Mouse (Mus musculus) testis, adult 2 months (tissue): Measurements from ENCODE around the gene Tnpo1. TPM values are rescaled to one million over a fixed set of nuclear protein-coding genes. Genes with fewer than 3 reads are reported as not detected.

Experiments
- H3K27ac ChIP-seq: fragments of 200-500 bp; 2 replicates; pipeline ENCODE4 v1.5.1; 2012; ENCODE audit warnings: low read depth, low read length; ENCODE audit not compliant: control insufficient read depth, insufficient read depth
- H3K27me3 ChIP-seq: fragments of 200-500 bp; 2 replicates; pipeline ENCODE4 v1.6.1; 2012; ENCODE audit warnings: mild to moderate bottlenecking, low read length, moderate library complexity; ENCODE audit not compliant: control insufficient read depth, insufficient read depth
- H3K36me3 ChIP-seq: fragments of 200-500 bp; 2 replicates; pipeline ENCODE4 v1.6.1; 2012; ENCODE audit warnings: mild to moderate bottlenecking, low read length; ENCODE audit not compliant: control insufficient read depth, insufficient read depth
- H3K4me1 ChIP-seq: fragments of 200-500 bp; 2 replicates; pipeline ENCODE4 v1.6.1; 2012; ENCODE audit warnings: low read length; ENCODE audit not compliant: control insufficient read depth, insufficient read depth
- H3K4me3 ChIP-seq: fragments of 200-500 bp; 2 replicates; pipeline ENCODE4 v1.5.1; 2012; ENCODE audit warnings: low read depth, mild to moderate bottlenecking, low read length, moderate library complexity, mixed read lengths; ENCODE audit not compliant: control insufficient read depth
- CTCF ChIP-seq: fragments of 200-500 bp; IDR thresholded peaks from 2 replicates; pipeline ENCODE4 v1.5.1; 2012; ENCODE audit warnings: low read depth, mild to moderate bottlenecking, inconsistent platforms, low read length, moderate library complexity; ENCODE audit not compliant: control insufficient read depth, insufficient read depth, insufficient replicate concordance
- POLR2A ChIP-seq: fragments of 200-500 bp; IDR thresholded peaks from 2 replicates; pipeline ENCODE4 v1.6.1; 2012; ENCODE audit warnings: low read depth, mild to moderate bottlenecking, inconsistent platforms, low read length, moderate library complexity; ENCODE audit not compliant: control insufficient read depth
- polyA plus RNA-seq: library from polyadenylated mRNA; depleted of rRNA; stranded (reverse); fragments of >200 nt; gene quantifications from 2 replicates; pipeline ENCODE4 v1.2.3, GENCODE M21; 2012

Tnpo1 gene
- polyA plus RNA-seq, 1 experiment, result 60.9 TPM

DNA sequence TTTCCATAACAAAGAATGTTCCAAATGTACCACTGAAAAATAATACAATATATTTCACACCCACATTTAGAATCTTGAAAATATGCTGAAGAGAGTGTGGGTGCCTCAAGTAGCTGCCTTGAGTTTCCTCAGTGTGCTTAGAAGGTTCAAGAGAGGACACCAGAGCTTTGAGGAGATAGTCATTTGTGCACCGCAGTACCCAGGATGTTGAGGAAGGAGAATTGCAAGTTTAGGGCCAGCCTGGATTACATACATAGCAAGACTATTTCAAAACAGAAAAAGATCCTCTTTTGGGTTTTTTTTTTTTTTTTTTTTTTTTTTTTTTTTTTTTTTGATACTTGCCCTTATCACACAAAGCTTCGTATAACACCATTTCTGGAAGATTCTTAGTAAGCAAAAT is 30.0 kb upstream of the Tnpo1 start:
- H3K4me1 ChIP-seq, result peaks cover 2% of the 10 kb centered on the region; the same call in 1 of the 2 replicates
- H3K27ac ChIP-seq, result no peak overlapping the region
- no peak for TF ChIP-seq CTCF
- TF ChIP-seq POLR2A, result no peak
- no peaks in the 10 kb centered on the region for H3K27me3 ChIP-seq
- no peaks in the 10 kb centered on the region for H3K36me3 ChIP-seq
- no peak overlapping the region for H3K4me3 ChIP-seq

DNA sequence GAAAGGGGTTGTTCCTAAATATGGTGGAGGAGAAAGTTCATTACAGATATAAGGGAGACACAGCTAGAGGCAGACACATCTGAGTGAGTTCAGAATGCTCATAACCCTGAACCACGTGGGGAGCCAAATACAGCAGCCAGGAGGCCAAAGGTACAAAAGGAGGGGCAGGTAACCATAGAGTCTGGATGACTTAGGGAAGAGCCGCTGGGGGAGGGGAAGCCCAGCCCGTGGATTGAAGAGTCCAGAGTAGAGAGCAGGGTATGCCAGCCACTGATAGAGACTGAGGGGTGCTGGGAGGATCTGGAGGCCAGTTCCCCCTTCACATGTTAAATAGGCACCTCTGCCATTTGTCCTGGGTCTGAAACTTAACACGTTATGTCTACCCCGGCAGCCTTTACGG is 29.5 kb upstream of the Tnpo1 start:
- H3K4me1 ChIP-seq, result peaks cover 2% of the 10 kb centered on the region; the same call in 1 of the 2 replicates
- no peaks in the 10 kb centered on the region for H3K36me3 ChIP-seq
- TF ChIP-seq POLR2A (no peak), CTCF (no peak)
- no peak overlapping the region for H3K27ac ChIP-seq
- no peak overlapping the region for H3K4me3 ChIP-seq
- H3K27me3 ChIP-seq, result no peaks in the 10 kb centered on the region

DNA sequence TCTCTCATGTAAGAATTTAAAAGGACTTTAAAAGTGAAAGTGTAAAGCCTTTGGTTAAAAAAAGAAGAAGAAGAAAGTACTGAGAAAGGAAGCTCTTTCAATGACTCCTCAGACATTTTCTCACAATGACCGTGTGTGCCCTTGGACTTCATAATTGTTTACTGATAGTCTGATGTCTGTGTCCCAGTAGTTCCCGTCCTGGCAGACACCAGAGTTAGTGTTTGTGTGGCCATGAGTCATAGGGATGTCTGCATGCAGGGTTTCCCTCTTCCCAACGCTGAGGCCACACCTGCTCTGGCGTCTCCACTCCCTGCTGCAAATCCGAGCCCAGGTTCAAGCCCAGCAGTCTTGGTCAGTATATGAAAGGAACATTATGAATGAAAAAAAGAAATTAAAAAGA is 29.0 kb upstream of the Tnpo1 start:
- H3K4me1 ChIP-seq, result peaks cover 2% of the 10 kb centered on the region; the same call in 1 of the 2 replicates
- no peaks in the 10 kb centered on the region for H3K27me3 ChIP-seq
- TF ChIP-seq CTCF, result no peak
- TF ChIP-seq POLR2A, result no peak

DNA sequence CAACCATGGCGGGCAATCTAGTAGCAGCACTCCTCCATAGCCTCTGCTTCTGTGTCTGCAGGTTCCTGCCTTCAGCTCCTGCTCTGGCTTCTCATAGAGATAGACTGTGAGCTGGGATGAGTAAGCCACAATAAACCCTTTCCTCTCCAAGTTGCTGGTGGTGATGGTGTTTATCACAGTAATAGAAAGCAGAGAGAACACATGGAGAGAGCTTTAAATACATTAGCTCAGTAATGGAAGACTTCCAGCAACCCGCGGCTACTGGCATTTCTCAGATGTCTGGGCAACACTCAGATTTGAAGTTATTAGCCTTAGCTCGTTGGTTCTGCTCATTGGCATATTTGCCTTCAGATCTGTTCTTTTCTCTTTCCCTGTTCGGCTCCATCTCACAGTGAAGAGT is 27.6 kb upstream of the Tnpo1 start:
- Histone ChIP-seq H3K36me3 (no peaks in the 10 kb centered on the region), H3K27me3 (no peaks in the 10 kb centered on the region), H3K4me1 (peaks cover 2% of the 10 kb centered on the region; the same call in 1 of the 2 replicates), H3K4me3 (no peak overlapping the region), H3K27ac (no peak overlapping the region)
- TF ChIP-seq POLR2A (no peak), CTCF (no peak)

More for the DNA sequence above, 29.0 kb upstream of the Tnpo1 start:
- Histone ChIP-seq H3K36me3 (no peaks in the 10 kb centered on the region), H3K27ac (no peak overlapping the region), H3K4me3 (no peak overlapping the region)

DNA sequence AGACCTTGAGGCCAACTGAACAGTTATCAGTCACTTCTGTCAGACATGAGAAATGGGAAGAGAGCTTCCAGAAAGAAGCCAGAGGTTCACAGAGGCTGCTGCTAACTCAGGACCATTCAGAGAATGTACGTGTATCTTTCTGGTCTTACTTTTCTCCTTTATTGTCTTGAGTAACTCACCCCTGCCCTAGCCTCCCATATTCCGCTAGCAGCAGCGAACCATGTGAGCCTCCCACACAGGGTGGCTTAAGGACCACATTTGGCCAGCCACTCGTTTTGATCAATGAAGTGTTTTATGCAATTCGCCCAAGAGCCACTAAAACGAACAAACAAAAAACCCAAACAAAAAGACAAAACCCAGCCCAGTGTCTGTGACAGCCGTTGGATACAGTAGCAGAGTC is 25.8 kb upstream of the Tnpo1 start:
- Histone ChIP-seq H3K36me3 (no peaks in the 10 kb centered on the region), H3K4me1 (peaks cover 2% of the 10 kb centered on the region; the same call in 1 of the 2 replicates), H3K27ac (no peak overlapping the region), H3K27me3 (no peaks in the 10 kb centered on the region), H3K4me3 (no peak overlapping the region)
- TF ChIP-seq POLR2A, result no peak
- TF ChIP-seq CTCF, result no peak

DNA sequence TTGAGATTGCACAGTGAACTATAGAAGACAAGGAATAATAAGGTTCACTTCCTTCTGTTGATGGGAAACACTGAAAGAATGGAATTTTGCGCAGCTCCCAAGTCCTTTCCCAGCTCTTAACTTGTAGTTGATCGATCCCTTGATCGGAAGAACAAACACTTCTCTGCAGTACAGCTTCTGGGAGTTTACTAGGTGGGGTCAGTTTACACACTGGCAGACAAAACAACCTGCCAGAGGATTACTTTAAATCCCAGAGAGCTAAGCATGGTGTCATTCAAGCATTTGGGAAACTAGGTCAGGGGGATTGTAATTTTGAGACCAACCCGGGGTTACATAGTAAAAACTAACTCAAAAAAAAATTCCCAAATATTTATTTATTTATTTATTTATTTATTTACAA is 22.0 kb upstream of the Tnpo1 start:
- Histone ChIP-seq H3K4me1 (no peaks in the 10 kb centered on the region), H3K4me3 (no peak overlapping the region), H3K36me3 (no peaks in the 10 kb centered on the region), H3K27me3 (no peaks in the 10 kb centered on the region), H3K27ac (no peak overlapping the region)
- no peak for TF ChIP-seq CTCF
- TF ChIP-seq POLR2A, result no peak

DNA sequence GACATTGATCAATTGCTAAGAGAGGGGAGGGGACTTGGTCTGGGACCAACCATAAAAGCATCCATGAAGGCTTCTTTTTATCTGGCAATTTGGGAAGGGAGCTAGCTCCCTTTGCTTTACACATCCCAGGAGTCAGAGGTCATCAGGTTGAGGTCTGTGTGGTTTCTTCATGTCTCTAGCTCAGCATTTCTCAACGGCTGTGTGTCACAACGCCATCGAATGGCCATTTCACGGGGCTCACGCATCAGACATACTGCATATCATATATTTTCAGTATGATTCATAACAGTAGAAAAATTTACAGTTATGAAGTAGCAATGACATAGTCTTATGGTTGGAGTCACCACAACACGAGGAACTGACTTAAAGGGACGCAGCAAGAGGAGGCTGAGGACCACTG is 20.2 kb upstream of the Tnpo1 start:
- TF ChIP-seq POLR2A (no peak), CTCF (no peak)
- no peaks in the 10 kb centered on the region for H3K4me1 ChIP-seq
- no peak overlapping the region for H3K4me3 ChIP-seq
- no peaks in the 10 kb centered on the region for H3K36me3 ChIP-seq
- no peak overlapping the region for H3K27ac ChIP-seq
- H3K27me3 ChIP-seq, result no peaks in the 10 kb centered on the region

DNA sequence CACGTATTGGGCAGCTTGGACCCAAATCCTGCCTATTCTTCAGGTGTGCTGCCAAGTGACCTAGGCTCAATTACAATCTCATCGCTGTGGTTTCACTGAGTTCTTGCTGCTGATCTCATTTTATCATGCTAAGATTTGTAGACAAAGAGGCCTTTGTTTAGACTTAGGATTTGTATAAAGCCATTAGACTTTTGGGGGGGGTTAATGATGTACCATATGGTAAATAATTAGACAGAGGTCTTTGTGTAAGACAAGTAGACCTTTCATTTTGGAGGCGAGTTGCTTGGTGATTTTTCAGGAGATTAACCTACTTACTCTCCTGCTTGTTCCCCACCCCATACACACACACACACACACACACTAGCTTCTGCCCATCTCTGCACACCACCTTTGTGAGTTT is 19.7 kb upstream of the Tnpo1 start:
- H3K4me1 ChIP-seq, result no peaks in the 10 kb centered on the region
- H3K36me3 ChIP-seq, result no peaks in the 10 kb centered on the region
- no peak for TF ChIP-seq POLR2A
- TF ChIP-seq CTCF, result no peak
- no peak overlapping the region for H3K27ac ChIP-seq
- H3K4me3 ChIP-seq, result no peak overlapping the region
- no peaks in the 10 kb centered on the region for H3K27me3 ChIP-seq
